Mouse (Mus musculus): Measurements from ENCODE around the gene Nfia.

The Nfia gene

GRCm38 (mm10) chr4:97838651-97839050 lies 66.1 kb downstream of the Nfia start:
- DNase-seq (ENCODE audit: low spot score in 2 of 2), result no peak

- no peak for DNase-seq (ENCODE audit: low spot score in 2 of 2)
Measured at GRCm38 (mm10) chr4:97839406-97840101, 67.0 kb downstream of the Nfia start.

DNA sequence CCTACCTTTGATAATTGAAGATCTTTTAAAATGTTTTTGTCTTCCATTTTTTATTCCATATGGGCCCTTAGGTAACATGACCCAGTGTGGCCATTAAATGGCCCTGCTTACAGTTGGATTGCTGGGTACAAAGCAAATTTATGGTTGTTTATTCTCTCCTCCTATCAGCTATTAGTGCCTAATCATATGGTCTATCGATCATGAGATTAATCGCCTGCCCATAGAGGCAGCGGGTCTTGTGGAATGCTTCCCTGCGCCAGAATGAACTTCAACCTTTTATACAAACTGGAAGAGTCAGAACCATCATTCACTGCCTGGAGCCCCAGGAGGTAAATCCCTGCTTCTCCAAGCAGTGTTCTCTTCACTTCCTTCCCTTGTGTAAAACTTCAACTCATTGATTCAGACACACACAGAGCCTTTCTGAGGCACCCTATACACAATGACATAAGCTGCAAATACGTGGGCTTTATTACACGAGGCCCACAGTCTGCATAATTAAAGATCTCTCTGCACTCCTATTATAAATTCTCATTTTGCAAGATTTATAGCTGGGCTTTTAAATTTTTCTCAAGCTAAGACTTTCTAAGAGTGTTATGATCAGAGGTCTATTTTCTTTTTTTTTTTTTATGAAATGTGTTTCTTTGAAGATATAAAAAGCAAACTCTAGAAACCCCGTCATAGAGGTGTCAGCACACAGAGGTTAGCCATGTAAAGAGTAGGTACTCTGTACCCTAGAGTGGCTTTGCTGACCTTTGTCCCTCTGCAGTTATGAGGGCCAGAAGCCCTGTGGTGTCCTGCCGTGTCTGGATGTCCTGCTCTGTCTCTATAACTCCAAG lies 67.9 kb downstream of the Nfia start:
- DNase-seq (ENCODE audit: low spot score in 2 of 2), result no peak

DNA sequence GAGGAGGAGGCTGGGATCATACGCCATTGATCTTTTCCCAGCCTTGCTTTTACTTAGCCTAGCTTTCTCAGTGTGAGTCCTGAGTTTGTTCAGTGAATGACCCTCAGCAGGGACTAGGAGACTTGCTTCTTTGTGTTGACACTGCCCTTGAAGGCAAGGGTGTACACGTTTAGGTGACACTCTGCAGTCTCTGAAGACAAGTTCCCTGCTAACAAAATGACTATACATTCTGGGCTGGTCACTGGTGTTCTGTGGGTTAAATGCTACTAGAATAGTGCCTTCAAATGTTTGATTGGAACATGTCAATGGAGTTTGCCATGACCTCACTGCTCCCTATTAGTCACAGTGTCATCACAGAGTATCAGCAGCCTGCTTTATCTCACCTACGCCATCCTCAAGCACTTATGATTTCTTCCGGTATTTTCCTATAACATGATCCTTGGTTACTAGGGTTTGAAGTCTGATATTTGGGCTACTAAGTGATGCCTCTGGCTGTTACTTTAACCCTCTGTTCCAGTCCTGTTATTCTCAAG lies 68.6 kb downstream of the Nfia start:
- DNase-seq (ENCODE audit: low spot score in 2 of 2), result no peak

DNA sequence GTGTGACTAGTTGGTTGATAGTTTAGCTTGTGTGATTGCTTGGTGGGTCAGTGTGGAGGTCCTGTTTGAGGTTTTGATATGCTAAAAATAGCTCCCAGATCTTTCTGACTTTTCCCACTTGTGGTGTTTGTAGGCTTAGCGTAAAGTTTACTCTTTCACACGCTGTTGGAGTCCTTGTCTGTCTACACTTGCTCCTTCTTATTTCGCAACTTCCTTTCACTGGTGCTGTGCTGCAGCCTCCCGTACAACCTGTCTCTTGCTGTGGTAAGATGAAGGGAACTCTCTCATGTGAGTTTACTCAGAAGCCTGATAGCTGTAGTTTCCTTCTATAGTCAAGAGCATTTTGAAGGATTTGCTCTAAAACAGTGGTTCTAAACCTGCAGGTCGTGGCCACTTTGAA lies 69.2 kb downstream of the Nfia start:
- no peak for DNase-seq (ENCODE audit: low spot score in 2 of 2)

DNA sequence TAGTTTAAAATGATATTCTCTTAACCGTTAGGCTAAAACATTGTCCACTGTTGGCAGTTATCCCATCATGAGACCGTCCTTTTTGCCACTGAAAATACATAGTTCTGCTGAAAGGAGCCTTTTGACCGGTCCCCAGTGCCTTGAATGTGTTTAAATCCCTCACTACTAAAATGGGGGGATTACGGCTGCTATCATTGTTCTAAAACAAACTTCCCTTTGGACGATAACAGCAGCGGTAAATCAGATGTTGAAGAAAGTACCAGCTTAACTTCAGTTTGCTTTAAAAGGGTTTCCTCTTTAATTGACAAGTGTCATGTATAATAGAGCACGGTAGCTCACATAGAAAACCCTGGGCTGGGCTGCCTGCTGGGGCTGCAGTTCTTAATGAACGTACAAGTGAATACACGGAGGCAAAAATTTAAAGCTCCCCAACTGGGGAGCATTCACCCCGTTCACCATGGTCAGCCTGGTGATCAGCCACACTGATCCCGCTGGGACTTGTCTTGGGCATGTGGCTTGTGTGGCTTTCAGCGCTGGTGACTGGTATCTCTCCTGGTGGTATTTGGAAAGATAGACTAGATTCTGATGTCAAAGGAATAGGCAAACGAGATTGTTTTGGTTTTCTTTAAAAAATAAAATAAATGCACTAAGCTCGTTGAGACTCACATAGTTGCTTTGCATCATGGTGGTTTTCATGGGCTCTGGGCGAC lies 71.6 kb downstream of the Nfia start:
- DNase-seq (ENCODE audit: low spot score in 2 of 2), result no peak

GRCm38 (mm10) chr4:97844899-97845298 lies 72.4 kb downstream of the Nfia start:
- DNase-seq (ENCODE audit: low spot score in 2 of 2), result no peak

- no peak for DNase-seq (ENCODE audit: low spot score in 2 of 2)
Measured at GRCm38 (mm10) chr4:97847653-97848052, 75.1 kb downstream of the Nfia start.

DNA sequence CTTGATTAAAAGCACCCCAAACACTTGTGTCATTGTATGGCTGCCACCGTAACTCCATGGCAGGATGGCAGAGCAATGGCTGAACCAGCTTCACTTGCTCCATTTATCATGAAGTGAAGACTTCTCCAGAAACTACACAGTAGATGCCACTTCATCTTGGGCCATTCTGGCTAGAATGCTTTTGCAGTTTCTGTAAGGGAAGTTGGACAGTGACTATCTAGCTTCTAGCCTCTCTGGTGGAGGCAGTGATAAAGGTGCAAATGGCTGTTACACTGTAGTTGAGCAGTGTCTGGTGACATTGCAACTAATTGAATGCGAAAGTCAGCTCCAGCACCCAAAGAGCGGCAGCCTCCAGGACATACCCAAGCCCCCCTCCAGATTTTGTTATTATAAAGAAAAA lies 78.5 kb downstream of the Nfia start:
- DNase-seq (ENCODE audit: low spot score in 2 of 2), result no peak

- DNase-seq (ENCODE audit: low spot score in 2 of 2), result no peak
Measured at GRCm38 (mm10) chr4:97851698-97852097, 79.2 kb downstream of the Nfia start.

DNA sequence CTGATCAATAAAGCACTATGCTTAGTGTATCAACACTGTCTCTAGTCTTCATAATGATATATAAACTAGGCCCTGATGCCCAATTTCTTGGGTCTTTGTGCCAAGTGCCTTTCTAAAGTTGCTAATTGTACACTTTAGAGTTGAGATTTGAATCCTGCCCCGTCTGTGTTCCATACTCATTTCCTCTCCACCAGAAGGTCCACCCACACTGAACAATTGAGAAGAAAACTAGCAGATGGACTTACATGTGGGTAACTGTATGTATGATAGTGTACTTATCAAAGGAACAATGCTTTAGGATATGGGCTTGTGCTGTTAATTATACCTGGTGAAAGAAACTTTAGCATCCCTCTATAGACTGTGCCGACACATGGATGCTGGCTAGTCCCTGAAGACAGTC lies 80.1 kb downstream of the Nfia start:
- no peak for DNase-seq (ENCODE audit: low spot score in 2 of 2)

- DNase-seq (ENCODE audit: low spot score in 2 of 2), result no peak
Measured at GRCm38 (mm10) chr4:97854779-97855178, 82.2 kb downstream of the Nfia start.

DNA sequence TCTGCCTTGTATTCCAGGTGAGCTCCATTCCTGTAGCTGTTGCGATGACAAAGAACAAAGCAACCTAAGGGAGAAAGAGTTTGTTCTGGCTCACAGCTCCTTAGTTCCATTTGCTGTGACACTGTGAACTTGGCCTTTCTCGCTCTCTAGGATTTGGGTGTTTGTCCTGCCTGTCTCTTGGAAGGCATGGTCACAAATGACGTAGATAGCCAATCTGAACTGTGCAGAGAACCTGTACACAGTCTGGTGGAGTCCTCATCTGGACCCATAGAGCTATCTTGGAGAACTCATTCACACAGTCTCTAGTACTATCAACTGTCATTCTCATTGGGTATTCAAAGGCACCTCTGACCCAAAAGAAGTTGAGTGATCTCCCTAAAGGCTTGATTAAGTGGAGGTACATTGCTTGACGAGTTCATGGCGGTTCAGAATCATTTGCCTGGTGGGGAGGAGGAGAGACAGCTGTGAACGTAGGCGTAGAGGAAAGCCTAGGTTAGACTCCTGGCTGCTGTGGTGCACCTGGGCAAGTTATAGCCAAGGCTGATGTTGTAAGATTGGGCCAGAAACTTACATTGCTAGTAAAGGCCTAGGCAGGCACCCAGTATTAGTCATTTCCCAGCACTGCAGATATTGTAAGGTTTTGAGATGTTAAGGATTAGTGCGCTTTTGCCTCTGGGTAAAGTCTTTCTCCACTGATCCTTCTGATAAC lies 83.3 kb downstream of the Nfia start:
- no peak for DNase-seq (ENCODE audit: low spot score in 2 of 2)

DNA sequence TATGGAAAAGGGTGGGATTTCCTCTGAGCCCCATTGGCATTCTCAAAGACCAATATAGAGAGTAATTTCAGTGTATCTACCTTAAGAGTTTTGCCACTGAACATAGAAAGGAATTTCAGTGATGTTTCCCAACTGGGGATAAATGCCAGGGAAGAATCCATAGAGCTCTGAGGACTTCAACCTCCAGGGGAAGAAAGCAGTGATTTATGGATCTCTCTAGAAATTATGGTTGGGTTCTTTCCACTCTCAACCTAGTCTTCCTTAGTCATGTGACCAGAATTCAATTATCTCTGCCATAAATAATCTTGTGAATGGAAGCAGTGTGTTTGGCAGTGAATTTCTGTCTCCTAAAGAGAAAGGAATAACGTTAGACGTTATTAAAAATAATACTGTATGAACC lies 85.0 kb downstream of the Nfia start:
- DNase-seq (ENCODE audit: low spot score in 2 of 2), result no peak

DNA sequence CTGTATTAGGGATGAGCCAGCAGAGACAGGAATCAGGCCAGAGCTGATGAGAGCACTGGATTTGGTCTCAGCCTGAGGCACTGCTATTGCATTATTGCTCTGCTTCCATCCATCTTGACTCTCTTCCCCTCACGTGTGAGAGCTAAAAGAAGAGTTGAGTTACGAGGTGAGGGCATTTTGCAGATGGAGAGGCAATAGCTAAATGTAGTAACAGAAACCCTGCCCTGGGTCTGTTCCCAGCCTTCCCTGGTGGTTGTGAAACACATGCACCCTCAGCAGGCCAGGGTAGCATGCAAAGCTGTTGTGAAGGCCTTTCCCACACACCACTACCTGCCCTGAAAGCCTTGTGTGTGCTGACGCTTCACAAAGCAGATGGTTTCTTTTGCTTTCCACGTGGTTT lies 86.9 kb downstream of the Nfia start:
- no peak for DNase-seq (ENCODE audit: low spot score in 2 of 2)

DNA sequence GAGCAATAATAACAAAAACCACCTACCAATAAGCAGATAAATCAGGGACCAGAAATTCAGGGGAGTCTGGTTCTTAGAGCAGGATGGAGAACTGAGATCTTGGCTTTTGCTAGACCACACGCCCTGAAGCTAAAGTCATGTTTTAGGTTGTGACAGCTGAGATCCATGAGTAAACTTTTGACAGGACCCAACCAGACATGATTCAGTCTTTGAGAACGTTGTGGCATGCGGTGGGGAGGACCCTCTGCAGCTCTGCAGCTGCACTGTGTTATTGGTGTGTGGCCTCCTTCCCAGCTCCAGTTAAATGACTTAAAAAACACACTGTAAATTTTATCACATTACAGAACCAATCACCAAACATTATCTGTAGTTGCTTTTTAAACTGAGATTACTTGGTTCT lies 87.8 kb downstream of the Nfia start:
- no peak for DNase-seq (ENCODE audit: low spot score in 2 of 2)

DNA sequence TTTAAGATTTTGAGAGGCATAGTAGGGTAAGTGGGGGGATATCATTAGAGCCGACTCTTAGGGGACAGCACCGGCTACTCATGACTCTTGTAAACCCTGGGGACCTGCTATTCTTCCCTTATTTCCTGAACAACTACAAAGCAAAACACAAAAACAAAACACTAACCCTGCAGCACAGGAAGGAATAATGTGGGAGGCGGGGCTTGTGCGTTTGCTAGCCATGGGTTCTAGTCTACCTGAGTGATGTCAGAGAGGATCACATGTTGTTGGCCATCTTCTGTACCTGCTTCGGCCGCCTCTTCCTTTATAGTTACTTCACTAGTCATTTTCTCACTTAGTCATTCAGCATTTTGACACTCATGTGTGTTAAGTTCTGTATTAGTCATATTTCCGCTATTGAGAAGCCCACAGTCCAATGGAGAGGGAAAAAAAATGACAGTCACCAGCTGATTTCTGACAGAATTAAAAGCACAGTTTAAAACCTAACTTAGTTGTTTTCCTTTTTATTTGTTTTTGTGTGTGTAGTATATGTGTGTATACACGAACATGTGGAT lies 88.3 kb downstream of the Nfia start:
- no peak for DNase-seq (ENCODE audit: low spot score in 2 of 2)

DNA sequence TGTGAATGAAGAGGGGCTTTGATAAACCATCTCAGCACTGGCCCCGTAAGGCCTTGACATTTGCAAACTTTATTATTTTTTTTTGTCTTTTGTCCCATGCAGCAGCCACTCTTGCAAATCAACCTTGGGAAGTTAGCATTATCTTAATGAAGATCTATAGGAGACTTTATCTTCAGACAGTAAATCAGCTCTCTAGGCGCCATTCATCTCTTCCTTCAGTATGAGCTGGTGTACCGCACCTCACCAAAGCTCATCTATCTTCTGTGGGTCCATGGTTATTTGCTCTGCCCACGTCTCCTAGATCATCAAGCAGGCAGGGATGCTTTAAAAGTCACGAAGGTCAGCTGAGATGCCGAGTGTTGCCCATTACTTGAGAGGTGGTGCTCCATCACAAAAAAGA lies 89.8 kb downstream of the Nfia start:
- no peak for DNase-seq (ENCODE audit: low spot score in 2 of 2)

- no peak for DNase-seq (ENCODE audit: low spot score in 2 of 2)
Measured at GRCm38 (mm10) chr4:97864276-97864675, 91.7 kb downstream of the Nfia start.

DNA sequence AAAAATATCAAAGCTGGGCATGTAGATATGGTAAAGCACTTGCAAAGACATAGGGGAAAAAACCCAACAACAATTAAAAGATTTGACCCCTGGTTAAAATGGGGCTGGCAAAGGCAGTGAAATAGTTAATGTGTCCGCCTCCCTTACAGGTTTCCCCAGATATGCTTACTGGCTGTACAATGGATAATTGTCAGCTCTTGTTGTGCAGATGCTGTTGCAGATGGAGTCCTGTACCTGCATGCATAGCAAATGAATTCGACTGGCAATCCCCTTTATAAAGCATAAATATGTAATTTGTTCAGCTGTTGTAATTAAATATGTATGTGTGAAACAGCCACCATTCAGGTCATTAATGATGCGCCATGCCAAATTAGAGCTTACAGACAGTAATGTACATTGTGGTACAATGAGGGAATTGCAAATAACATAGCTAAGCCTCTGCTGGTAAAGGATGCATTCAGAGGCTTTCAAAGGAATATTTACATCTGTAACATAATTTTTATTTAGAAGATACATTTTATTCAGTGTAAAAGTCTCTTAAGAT lies 92.9 kb downstream of the Nfia start:
- DNase-seq (ENCODE audit: low spot score in 2 of 2), result no peak

- DNase-seq (ENCODE audit: low spot score in 2 of 2), result no peak
Measured at GRCm38 (mm10) chr4:97866463-97866862, 93.9 kb downstream of the Nfia start.

All from spleen, postnatal 4 days (tissue).